Mouse (Mus musculus) liver, embryonic 16.5 days (tissue): ENCODE data around the gene Sgo2a. TPM values are rescaled to one million over a fixed set of nuclear protein-coding genes. Genes with fewer than 3 reads are reported as not detected.
A peak's percentile ranks its signal among the peaks of the same experiment; 100 is the strongest.
"Not testable (repeated sequence)": the region's sequence is repeated elsewhere in the genome, so short reads cannot be mapped to it uniquely, and the experiment has no call there.

Experiments used
- ATAC-seq: fragments of 200-750 bp; cut with Nextera tagmentation; 2 replicates; pipeline ENCODE4 v1.8.0; 2017; ENCODE audit warnings: low read depth, mild to moderate bottlenecking, moderate number of reproducible peaks, moderate library complexity
- H3K27ac ChIP-seq: fragments of 300-500 bp; sonication (generic); 2 replicates; pipeline ENCODE4 v1.5.1; 2014; ENCODE audit warnings: mild to moderate bottlenecking, low read length
- H3K27me3 ChIP-seq: fragments of 300-500 bp; sonication (generic); 2 replicates; pipeline ENCODE4 v1.6.1; 2014; ENCODE audit warnings: low read depth, low read length, mixed read lengths; ENCODE audit not compliant: control insufficient read depth, insufficient read depth
- H3K36me3 ChIP-seq: fragments of 300-500 bp; sonication (generic); 2 replicates; pipeline ENCODE4 v1.6.1; 2014; ENCODE audit warnings: mild to moderate bottlenecking; ENCODE audit not compliant: control insufficient read depth, insufficient read depth
- H3K4me1 ChIP-seq: fragments of 300-500 bp; sonication (generic); 2 replicates; pipeline ENCODE4 v1.6.1; 2014; ENCODE audit warnings: low read depth, low read length, mixed read lengths; ENCODE audit not compliant: control insufficient read depth
- H3K4me2 ChIP-seq: fragments of 300-500 bp; sonication (generic); 2 replicates; pipeline ENCODE4 v1.6.1; 2014; ENCODE audit warnings: low read depth, low read length, mixed read lengths
- H3K4me3 ChIP-seq: fragments of 300-500 bp; sonication (generic); 2 replicates; pipeline ENCODE4 v1.5.1; 2014; ENCODE audit warnings: low read depth, mild to moderate bottlenecking, low read length
- H3K9ac ChIP-seq: fragments of 300-500 bp; sonication (generic); 2 replicates; pipeline ENCODE4 v1.6.1; 2014; ENCODE audit warnings: low read depth, low read length
- H3K9me3 ChIP-seq: fragments of 300-500 bp; sonication (generic); replicated peaks from 2 replicates; pipeline ENCODE4 v1.6.1; 2016; ENCODE audit warnings: low read length; ENCODE audit not compliant: control insufficient read depth
- WGBS: fragments of 180-500 bp; shearing (Covaris S2); extraction: QIAGEN DNeasy Blood & Tissue Kit; methylation state at CpG from one replicate; pipeline ENCODE4 v1.1.7; 2014; ENCODE audit not compliant: insufficient replicate concordance; 5-methylcytosine and 5-hydroxymethylcytosine counted together
- polyA plus RNA-seq: library from polyadenylated mRNA; unstranded; fragments of >200 nt; fragmentation: Nextera tagmentation; extraction: Ambion mirVana; gene quantifications from 2 replicates; pipeline ENCODE4 v1.2.1, GENCODE M21; 2015

Sgo2a gene
- polyA plus RNA-seq, 1 experiment from 2014 or later: 7.4 TPM

DNA sequence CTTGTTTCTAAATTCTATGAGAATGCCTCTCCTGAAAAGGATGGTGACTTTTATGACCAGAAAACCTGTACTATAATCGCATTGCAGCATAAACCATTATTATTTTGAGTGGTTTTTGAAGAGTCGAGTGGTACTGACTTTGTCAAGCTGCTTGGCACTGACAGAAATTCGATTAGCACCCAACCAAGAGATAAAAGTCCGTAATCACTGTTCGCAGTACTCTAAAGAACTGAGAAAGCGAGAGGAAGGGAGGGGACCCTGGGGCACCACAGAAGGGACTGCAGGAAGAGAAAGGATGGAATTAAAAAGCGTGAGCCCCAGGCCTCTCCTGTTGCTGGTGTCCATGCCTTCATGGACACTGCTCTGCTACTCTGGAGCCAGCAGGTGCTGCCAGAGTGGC, 31.9 kb downstream of the Sgo2a start:
- H3K9ac ChIP-seq: no peak overlapping the region
- no peak overlapping the region for H3K4me3 ChIP-seq

DNA sequence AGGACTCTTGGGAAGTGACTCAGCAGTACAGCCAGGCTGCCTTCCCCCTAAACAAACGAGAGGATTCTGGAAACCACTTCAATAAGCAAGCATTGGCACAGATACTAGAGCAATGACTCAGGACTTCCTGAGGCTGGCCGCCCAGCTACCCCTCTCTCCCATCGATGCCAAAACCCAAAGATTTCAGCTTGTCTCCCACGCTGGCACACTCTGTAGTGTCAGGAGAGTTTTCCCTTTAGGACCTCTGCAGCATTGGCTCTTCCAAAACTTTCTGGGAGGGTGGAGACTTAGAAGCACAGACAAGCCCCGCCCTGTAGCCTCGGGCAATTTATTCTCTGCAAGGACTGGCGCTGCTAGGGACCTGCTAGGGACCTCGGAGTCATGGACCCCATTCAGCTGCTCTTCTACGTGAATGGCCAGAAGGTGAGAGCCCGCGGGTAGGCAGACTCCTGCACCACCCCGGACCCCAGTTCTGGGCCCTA, 33.9 kb downstream of the Sgo2a start, which contains the start of gene Aox1:
Gene Aox1, plus strand, starts transcription at position 296 of the 482 bp plus-strand sequence.
- 3% methylated on average over 12 of the region's 12 CpGs for WGBS
- no peak within 1 kb of the TSS for H3K27ac ChIP-seq
- H3K27me3 ChIP-seq: no peaks in the 10 kb centered on the region
- peak within 1 kb of the TSS; percentile 31; the same call in 1 of the 2 replicates for H3K9ac ChIP-seq
- ATAC-seq: peak; percentile 63
- no peaks in the 10 kb centered on the region for H3K9me3 ChIP-seq
- H3K36me3 ChIP-seq: peaks cover under 1% of the 10 kb centered on the region; the same call in 1 of the 2 replicates
- peaks cover 17% of the 10 kb centered on the region for H3K4me1 ChIP-seq
- peak within 1 kb of the TSS; percentile 43 for H3K4me3 ChIP-seq
- H3K4me2 ChIP-seq: peak within 1 kb of the TSS; percentile 58

More for the DNA sequence above, 31.9 kb downstream of the Sgo2a start:
- Histone ChIP-seq H3K9me3 (no peaks in the 10 kb centered on the region), H3K27ac (no peak overlapping the region), H3K36me3 (peaks cover 2% of the 10 kb centered on the region; the same call in 1 of the 2 replicates), H3K27me3 (no peaks in the 10 kb centered on the region), H3K4me2 (no peak overlapping the region), H3K4me1 (peaks cover 17% of the 10 kb centered on the region)
- 21% methylated on average over 7 of the region's 7 CpGs for WGBS
- no peak for ATAC-seq

DNA sequence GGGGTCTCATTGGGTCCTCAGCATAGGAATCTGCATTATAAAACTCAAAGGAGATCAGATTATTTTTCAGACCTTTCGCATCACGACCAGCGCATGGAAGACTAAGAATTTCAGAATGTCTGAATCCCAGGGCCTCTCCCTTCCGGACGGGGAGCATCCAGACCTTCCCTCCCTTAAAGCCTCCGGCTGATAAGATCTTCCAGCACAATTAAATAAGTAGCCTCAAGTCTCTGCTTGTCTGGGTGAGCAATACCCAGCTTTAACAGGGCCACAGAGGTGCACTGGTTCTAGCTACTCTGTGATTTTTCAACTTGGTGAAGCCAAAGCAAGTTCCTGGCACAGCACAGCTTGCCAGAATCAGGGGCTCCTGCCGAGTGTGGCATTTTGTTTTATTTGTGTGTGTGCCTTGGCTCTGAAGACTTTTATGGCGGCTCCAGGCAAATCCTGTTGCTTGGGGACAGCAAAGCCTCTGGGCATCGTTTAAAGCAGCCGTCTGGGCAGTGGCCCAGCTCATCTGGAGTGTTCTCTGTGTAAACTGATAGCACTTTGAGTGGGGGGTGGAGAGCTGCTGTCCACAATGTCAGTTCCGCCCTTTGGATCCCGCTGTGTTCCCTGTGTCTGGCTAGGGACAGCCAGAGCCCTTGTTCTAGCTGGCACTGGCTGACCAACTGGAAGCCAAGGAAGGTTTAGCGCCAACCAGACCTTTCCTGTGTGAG, 34.5 kb downstream of the Sgo2a start:
- Histone ChIP-seq H3K4me2 (peak overlapping the region; percentile 58), H3K27me3 (no peaks in the 10 kb centered on the region), H3K36me3 (no peaks in the 10 kb centered on the region), H3K4me1 (peaks cover 17% of the 10 kb centered on the region), H3K4me3 (peak overlapping the region; percentile 43), H3K9ac (peak overlapping the region; percentile 31; the same call in 1 of the 2 replicates), H3K9me3 (no peaks in the 10 kb centered on the region), H3K27ac (no peak overlapping the region)
- WGBS: 33% methylated on average over 13 of the region's 13 CpGs
- ATAC-seq: 0 out of 2 replicates have a peak, but pooled peaks have one; percentile 49

DNA sequence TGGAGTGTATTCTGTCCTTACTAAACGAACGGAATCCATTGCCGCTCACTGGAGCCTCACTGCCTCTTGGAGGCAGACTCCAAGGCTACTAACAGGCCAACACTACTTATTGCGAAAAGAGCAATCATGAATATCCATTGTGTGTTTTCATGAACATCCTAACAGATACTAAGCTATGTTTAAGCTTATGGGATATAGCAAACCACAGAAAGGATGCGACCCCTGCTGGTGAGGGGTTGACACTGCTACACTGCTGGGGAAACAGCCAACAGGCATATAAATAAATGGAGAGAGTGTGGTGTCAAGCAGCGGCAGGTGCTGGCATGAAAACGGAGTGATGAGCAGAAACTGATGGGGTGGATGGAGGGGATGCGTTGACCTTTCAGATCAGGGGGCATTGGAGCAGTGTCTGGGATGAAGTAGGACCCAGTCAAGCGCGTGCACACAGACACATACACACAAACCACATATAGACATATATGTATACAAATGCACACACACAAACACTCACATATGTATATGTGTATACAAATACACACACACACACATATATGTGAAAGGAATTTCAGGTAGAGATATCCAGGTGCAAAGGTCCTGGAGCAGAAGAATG, 35.5 kb downstream of the Sgo2a start:
- H3K4me2 ChIP-seq: no peak overlapping the region
- H3K27ac ChIP-seq: no peak overlapping the region
- H3K4me1 ChIP-seq: peaks cover 17% of the 10 kb centered on the region
- H3K9me3 ChIP-seq: no peaks in the 10 kb centered on the region
- ATAC-seq: no peak
- no peaks in the 10 kb centered on the region for H3K27me3 ChIP-seq
- H3K36me3 ChIP-seq: no peaks in the 10 kb centered on the region
- WGBS: 52% methylated on average over 10 of the region's 10 CpGs
- H3K4me3 ChIP-seq: no peak overlapping the region
- no peak overlapping the region for H3K9ac ChIP-seq

DNA sequence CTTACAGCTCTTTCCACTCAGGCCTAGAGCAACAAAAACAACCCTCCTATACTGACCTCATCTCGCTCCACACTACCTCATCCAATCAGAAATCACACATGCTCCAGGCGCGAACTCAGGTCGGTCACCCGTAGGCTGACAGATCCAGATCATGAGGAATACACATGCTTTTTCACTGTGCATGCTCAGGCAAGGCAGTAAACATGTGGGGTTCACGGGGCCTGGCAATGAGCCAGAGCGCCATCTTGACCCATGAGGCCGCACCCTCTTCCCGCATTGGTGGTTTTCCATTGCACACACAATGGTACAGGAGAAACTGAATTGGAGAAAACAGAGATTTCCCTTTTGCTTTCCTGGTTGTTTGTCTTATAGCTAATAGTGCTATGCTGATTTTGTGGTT, 41.5 kb downstream of the Sgo2a start:
- ATAC-seq, H3K4me1 ChIP-seq, H3K4me3 ChIP-seq, H3K36me3 ChIP-seq, H3K27ac ChIP-seq, H3K4me2 ChIP-seq, H3K9ac ChIP-seq, H3K27me3 ChIP-seq, H3K9me3 ChIP-seq: not testable (repeated sequence)
- WGBS: 86% methylated on average over 9 of the region's 9 CpGs

DNA sequence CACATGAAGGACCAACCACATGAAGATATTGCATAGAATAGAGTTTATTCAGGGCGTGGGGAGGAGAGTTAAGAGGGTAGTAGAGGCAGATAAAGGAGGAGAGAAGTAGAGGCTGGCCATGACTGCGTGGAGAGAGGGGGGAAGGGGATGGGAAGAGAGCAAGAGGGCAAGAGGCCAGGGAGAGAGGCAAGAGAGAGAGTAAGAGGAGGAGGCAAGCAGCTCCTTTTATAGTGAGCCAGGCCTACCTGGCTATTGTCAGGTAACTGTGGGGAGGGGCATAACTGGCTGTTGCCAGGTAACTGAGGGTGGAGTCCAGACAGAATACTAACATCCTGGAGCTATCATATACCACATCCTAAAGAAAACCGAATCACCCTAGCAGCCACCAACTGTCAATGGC, 49.3 kb downstream of the Sgo2a start:
- Histone ChIP-seq H3K9ac (no peak overlapping the region), H3K36me3 (no peaks in the 10 kb centered on the region), H3K4me1 (no peaks in the 10 kb centered on the region), H3K27ac (no peak overlapping the region), H3K4me3 (no peak overlapping the region), H3K4me2 (no peak overlapping the region), H3K27me3 (no peaks in the 10 kb centered on the region), H3K9me3 (no peaks in the 10 kb centered on the region)
- no peak for ATAC-seq
- 42% methylated on average over 3 of the region's 3 CpGs for WGBS

DNA sequence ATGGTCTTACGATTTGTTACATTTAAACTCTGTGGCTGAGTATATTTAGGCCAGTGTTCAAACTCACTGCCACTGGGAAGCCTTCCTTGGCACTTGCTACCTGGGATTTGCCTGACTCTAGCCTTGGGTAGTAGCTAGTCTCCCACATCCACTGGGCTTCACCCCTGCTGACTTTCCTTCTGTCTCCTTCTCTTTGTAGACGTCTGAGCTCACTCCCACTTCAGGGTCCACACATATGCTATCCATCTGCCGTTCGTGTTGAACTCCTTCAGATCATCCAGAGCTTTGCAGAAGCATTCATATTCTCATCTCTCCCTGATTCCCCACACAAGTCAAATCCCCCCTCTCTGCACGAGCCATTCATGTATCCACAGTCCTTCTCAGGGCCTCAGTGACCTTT, 49.8 kb downstream of the Sgo2a start:
- Histone ChIP-seq H3K4me1 (no peaks in the 10 kb centered on the region), H3K9me3 (no peaks in the 10 kb centered on the region), H3K9ac (no peak overlapping the region), H3K27ac (no peak overlapping the region), H3K4me2 (no peak overlapping the region), H3K36me3 (no peaks in the 10 kb centered on the region), H3K4me3 (no peak overlapping the region), H3K27me3 (no peaks in the 10 kb centered on the region)
- 54% methylated on average over 5 of the region's 5 CpGs for WGBS
- ATAC-seq: no peak

DNA sequence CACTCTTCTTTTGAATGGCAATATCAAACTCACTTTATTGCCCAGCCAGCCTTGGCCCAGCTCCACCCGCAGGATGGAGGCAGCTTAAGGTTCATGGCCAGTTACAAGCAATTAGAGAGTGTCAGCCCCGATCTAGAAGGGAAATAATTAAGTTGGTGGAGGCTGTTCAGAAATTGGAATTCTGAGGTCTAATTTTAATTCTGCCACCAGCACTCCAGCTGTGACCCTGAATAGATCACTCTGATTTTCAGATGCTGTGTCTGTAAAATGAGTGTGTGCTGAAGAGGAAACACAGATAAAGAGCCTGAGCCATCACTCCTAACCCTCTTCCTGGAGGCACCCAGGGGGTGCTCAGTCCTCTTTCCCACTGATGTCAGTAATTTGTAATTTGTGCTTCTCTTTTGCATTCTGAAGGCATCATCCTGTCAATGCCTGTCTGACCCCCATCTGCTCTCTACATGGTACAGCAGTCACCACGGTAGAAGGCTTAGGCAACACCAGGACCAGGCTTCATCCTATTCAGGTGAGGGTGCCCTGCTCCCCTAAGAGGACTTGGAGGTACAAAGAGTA, 51.0 kb downstream of the Sgo2a start:
- Histone ChIP-seq H3K36me3 (no peaks in the 10 kb centered on the region), H3K9me3 (no peaks in the 10 kb centered on the region), H3K27me3 (no peaks in the 10 kb centered on the region), H3K4me2 (no peak overlapping the region), H3K4me3 (no peak overlapping the region), H3K9ac (no peak overlapping the region), H3K4me1 (no peaks in the 10 kb centered on the region), H3K27ac (no peak overlapping the region)
- no peak for ATAC-seq
- 50% methylated on average over 3 of the region's 3 CpGs for WGBS

DNA sequence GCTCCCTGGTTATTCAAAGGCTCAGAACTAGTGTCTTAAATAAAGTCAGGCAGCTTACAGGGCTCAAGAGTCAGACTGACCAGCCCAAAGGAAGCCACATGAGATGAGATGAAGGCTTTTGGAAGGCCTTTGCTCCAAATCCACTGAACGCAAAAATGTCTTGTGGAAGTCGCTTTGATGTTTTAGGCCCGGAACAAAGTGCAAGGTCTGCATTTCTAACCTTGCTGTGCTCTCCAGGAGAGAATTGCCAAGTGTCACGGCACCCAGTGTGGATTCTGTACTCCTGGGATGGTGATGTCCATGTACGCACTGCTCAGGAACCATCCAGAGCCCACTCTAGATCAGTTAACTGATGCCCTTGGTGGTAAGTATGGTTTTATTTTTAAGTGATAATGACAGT, 53.4 kb downstream of the Sgo2a start:
- Histone ChIP-seq H3K27ac (no peak overlapping the region), H3K4me1 (no peaks in the 10 kb centered on the region), H3K9me3 (no peaks in the 10 kb centered on the region), H3K4me2 (no peak overlapping the region), H3K4me3 (no peak overlapping the region), H3K27me3 (no peaks in the 10 kb centered on the region), H3K36me3 (no peaks in the 10 kb centered on the region), H3K9ac (no peak overlapping the region)
- no peak for ATAC-seq
- 68% methylated on average over 5 of the region's 5 CpGs for WGBS
